Mouse (Mus musculus) mesoderm, embryonic 11.5 days (tissue): ENCODE results near the gene Atp1b1.

Experiments used
- DNase-seq: peaks from one replicate; pipeline ENCODE4 v3.0.0-alpha.2; 2012; ENCODE audit warnings: low read depth, low spot score

Gene Atp1b1

GRCm38 (mm10) chr1:164467406-164467805 lies 9.3 kb upstream of the Atp1b1 start:
- no peak for DNase-seq

- DNase-seq: no peak
Observed at GRCm38 (mm10) chr1:164461726-164462125, 3.6 kb upstream of the Atp1b1 start.

- DNase-seq: no peak
Observed at GRCm38 (mm10) chr1:164460921-164461697, 3.0 kb upstream of the Atp1b1 start.

GRCm38 (mm10) chr1:164459127-164459905 lies 1.2 kb upstream of the Atp1b1 start:
- DNase-seq: no peak

GRCm38 (mm10) chr1:164458621-164459051 lies 481 bp upstream of the Atp1b1 start:
- DNase-seq: no peak

GRCm38 (mm10) chr1:164457531-164458244 lies 467 bp downstream of the Atp1b1 start:
- peak; percentile 60 for DNase-seq

GRCm38 (mm10) chr1:164456731-164457130 lies 1.4 kb downstream of the Atp1b1 start:
- DNase-seq: no peak

- no peak for DNase-seq
Observed at GRCm38 (mm10) chr1:164456065-164456464, 2.1 kb downstream of the Atp1b1 start.

GRCm38 (mm10) chr1:164455614-164456013 lies 2.5 kb downstream of the Atp1b1 start:
- DNase-seq: no peak

- peak; percentile 46 for DNase-seq
Observed at GRCm38 (mm10) chr1:164454747-164455400, 3.3 kb downstream of the Atp1b1 start.

- DNase-seq: no peak
Observed at GRCm38 (mm10) chr1:164453739-164454138, 4.4 kb downstream of the Atp1b1 start.

- no peak for DNase-seq
Observed at GRCm38 (mm10) chr1:164453146-164453545, 5.0 kb downstream of the Atp1b1 start.

GRCm38 (mm10) chr1:164452580-164452979 lies 5.6 kb downstream of the Atp1b1 start:
- DNase-seq: no peak

GRCm38 (mm10) chr1:164451346-164451745 lies 6.8 kb downstream of the Atp1b1 start:
- no peak for DNase-seq

- no peak for DNase-seq
Observed at GRCm38 (mm10) chr1:164450644-164451043, 7.5 kb downstream of the Atp1b1 start.

- DNase-seq: no peak
Observed at GRCm38 (mm10) chr1:164450231-164450630, 7.9 kb downstream of the Atp1b1 start.

- DNase-seq: no peak
Observed at GRCm38 (mm10) chr1:164449626-164450025, 8.5 kb downstream of the Atp1b1 start.

- DNase-seq: no peak
Observed at GRCm38 (mm10) chr1:164447521-164447920, 10.6 kb downstream of the Atp1b1 start.

GRCm38 (mm10) chr1:164446535-164446934 lies 11.6 kb downstream of the Atp1b1 start:
- no peak for DNase-seq

- DNase-seq: no peak
Observed at GRCm38 (mm10) chr1:164445620-164446162, 12.5 kb downstream of the Atp1b1 start.

- DNase-seq: peak; percentile 35
Observed at GRCm38 (mm10) chr1:164441408-164441974, 16.7 kb downstream of the Atp1b1 start.
